ENCODE assay signal across 25 mouse cellular contexts in the genomic region with DNA sequence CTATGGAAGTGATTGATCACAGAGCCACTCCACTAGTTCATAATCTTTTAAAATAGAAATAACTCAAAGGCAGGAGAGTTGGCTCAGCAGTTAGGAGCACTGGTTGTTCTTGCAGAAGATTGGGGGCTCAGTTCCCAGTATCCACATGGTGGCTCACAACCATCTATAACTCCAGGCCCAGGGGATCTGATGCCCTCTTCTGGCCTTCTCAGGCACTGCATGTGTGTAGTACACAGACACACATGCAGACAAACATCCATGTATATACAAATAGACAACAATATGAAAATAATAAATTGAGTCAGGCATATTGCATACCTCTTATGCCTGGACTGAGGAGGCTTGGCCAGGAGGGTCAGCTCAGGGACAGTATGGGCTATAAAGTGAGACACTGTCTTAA. TPM values are rescaled to one million over a fixed set of nuclear protein-coding genes. Genes with fewer than 3 reads are reported as not detected.
DNase-seq lines count a peak whose midpoint lies in the region; ATAC-seq and TF ChIP-seq lines count a peak whose summit lies in the region.
"Had no signal": no experiment of that assay in that cellular context is flagged by ENCODE, and none has a peak within 500 bp of the region (broad histone marks: within the 10 kb centered on the region; RNA-seq: fewer than 3 reads in every experiment).

No protein-coding gene starts in this region.

- H3K9ac ChIP-seq in liver, embryonic 14.5 days (replicated peaks), result no peak overlapping the region
- H3K9ac ChIP-seq: embryonic facial prominence, embryonic 15.5 days; hindbrain, embryonic 14.5 days; intestine, embryonic 15.5 days had no signal

- no peak for DNase-seq in liver, embryonic 14.5 days (ENCODE audit: low read depth in 3 of 3, low spot score in 3 of 3)
- DNase-seq in liver, result no peak
- DNase-seq in thymus, postnatal 4 days, result peak; percentile 18
- no peak for DNase-seq in thymus, adult 2 months
- DNase-seq in ES-CJ7 (ENCODE audit: low read depth, low spot score), result peak; percentile 37
- no peak for DNase-seq in heart, postnatal 25 days (ENCODE audit: low spot score)
- DNase-seq: adrenal gland, adult 8-10 months; adrenal gland, postnatal 36 days; cerebellum, adult 11 months; cerebellum, adult 8-10 months; cerebellum, postnatal 14 days; embryo, embryonic 11 days; gastrocnemius, postnatal 14 days; heart, postnatal 10 days had no signal

- no peaks in the 10 kb centered on the region for H3K27me3 ChIP-seq in liver, embryonic 14.5 days (ENCODE audit: control insufficient read depth, insufficient read depth, low read length)
- H3K27me3 ChIP-seq in thymus, adult 2 months (ENCODE audit: control insufficient read depth, insufficient read depth, low read length), result no peaks in the 10 kb centered on the region

- no peak for TF ChIP-seq POLR2A in thymus, adult 2 months (IDR thresholded peaks at IDR 0.05; ENCODE audit: control insufficient read depth, extremely low read depth, insufficient read depth, low read length, poor library complexity)
- no peak for TF ChIP-seq POLR2A in bone marrow, adult 2 months (IDR thresholded peaks at IDR 0.05; ENCODE audit: borderline replicate concordance, control insufficient read depth, low read depth, low read length)

- no peak overlapping the region for H3K4me3 ChIP-seq in liver, embryonic 14.5 days (ENCODE audit: insufficient read depth in 1 of 2, low read depth in 2 of 2, low read length in 2 of 2)
- no peak overlapping the region for H3K4me3 ChIP-seq in thymus, adult 2 months (ENCODE audit: control insufficient read depth, insufficient read depth, low read length)
- H3K4me3 ChIP-seq in bone marrow, adult 2 months (replicated peaks; ENCODE audit: control insufficient read depth, low read depth, low read length), result no peak overlapping the region
- H3K4me3 ChIP-seq: embryonic facial prominence, embryonic 15.5 days; erythroblast, embryonic 14.5 days; forebrain, embryonic 10.5 days; intestine, embryonic 15.5 days had no signal

- H3K4me2 ChIP-seq in liver, embryonic 14.5 days (ENCODE audit: low read depth), result no peak overlapping the region
- H3K4me2 ChIP-seq: embryonic facial prominence, embryonic 15.5 days; hindbrain, embryonic 14.5 days; intestine, embryonic 15.5 days had no signal

- no peak overlapping the region for H3K27ac ChIP-seq in liver, embryonic 14.5 days
- H3K27ac ChIP-seq in thymus, adult 2 months (ENCODE audit: control insufficient read depth, insufficient read depth, low read length), result no peak overlapping the region
- H3K27ac ChIP-seq in bone marrow, adult 2 months (ENCODE audit: control insufficient read depth, insufficient read depth, low read depth, low read length, poor library complexity), result no peak overlapping the region
- H3K27ac ChIP-seq: embryonic facial prominence, embryonic 15.5 days; forebrain, embryonic 10.5 days; hindbrain, embryonic 14.5 days; intestine, embryonic 15.5 days had no signal

- TF ChIP-seq EP300 in liver, embryonic 14.5 days (IDR thresholded peaks at IDR 0.05; ENCODE audit: low read depth), result no peak

- peak; percentile 43; the same call in 1 of the 2 replicates for TF ChIP-seq CTCF in liver, embryonic 14.5 days (IDR thresholded peaks at IDR 0.05; ENCODE audit: low read depth)
- no peak for TF ChIP-seq CTCF in thymus, adult 2 months (IDR thresholded peaks at IDR 0.05; ENCODE audit: borderline replicate concordance, control insufficient read depth, extremely low read depth, insufficient read depth, low read length, poor library complexity)
- TF ChIP-seq CTCF in bone marrow, adult 2 months (IDR thresholded peaks at IDR 0.05; ENCODE audit: control insufficient read depth, insufficient read depth, low read length), result 0 out of 2 replicates have a peak, but pooled peaks have one; percentile 7

- peaks cover 1 to 2% of the 10 kb centered on the region in 2 experiments for H3K4me1 ChIP-seq in liver, embryonic 14.5 days (replicated peaks; ENCODE audit: control insufficient read depth in 2 of 2, insufficient read depth in 2 of 2, low read length in 1 of 2)
- no peaks in the 10 kb centered on the region for H3K4me1 ChIP-seq in thymus, adult 2 months (replicated peaks; ENCODE audit: control insufficient read depth, insufficient read depth, low read length)
- no peaks in the 10 kb centered on the region; the same call in none of the 2 replicates for H3K4me1 ChIP-seq in bone marrow, adult 2 months (ENCODE audit: control insufficient read depth, insufficient read depth, low read length)
- H3K4me1 ChIP-seq: intestine, embryonic 15.5 days had no signal

- no peaks in the 10 kb centered on the region for H3K36me3 ChIP-seq in liver, embryonic 14.5 days (replicated peaks; ENCODE audit: control insufficient read depth, insufficient read depth, low read depth)
- H3K36me3 ChIP-seq in thymus, adult 2 months (ENCODE audit: control insufficient read depth, insufficient read depth, low read length), result no peaks in the 10 kb centered on the region
- H3K36me3 ChIP-seq: embryonic facial prominence, embryonic 15.5 days; forebrain, embryonic 10.5 days; intestine, embryonic 15.5 days had no signal

- no peak for ATAC-seq in liver, embryonic 14.5 days (ENCODE audit: insufficient read depth)
- no peak for ATAC-seq in megakaryocyte, adult 5-6 weeks (ENCODE audit: poor library complexity, severe bottlenecking)
- ATAC-seq: forebrain, embryonic 14.5 days; intestine, embryonic 15.5 days had no signal

- no peaks in the 10 kb centered on the region for H3K9me3 ChIP-seq in liver, embryonic 14.5 days (ENCODE audit: control insufficient read depth, low read length)
- H3K9me3 ChIP-seq: embryonic facial prominence, embryonic 15.5 days; forebrain, embryonic 10.5 days; intestine, embryonic 15.5 days had no signal

- intact Hi-C loops in heart, postnatal 25 days (cut with DNase I), result no loop called here

RNA-seq across cellular contexts. Expression of gene Cyp4f39, which starts 5.3 kb away (rescaled TPM):
- polyA plus RNA-seq in liver, embryonic 14.5 days (2012; rRNA removed), result 0.20 and 0.29 TPM in 2 replicates
- polyA plus RNA-seq in liver, embryonic 14.5 days (2014; fragmentation: Nextera tagmentation; extraction: Ambion mirVana), result 0.71 and 0.83 TPM in 2 replicates
- polyA plus RNA-seq in thymus, adult 2 months (2012; rRNA removed), result 1.1 and 2.0 TPM in 2 replicates
- polyA plus RNA-seq in bone marrow, adult 2 months (2011; ENCODE audit: insufficient read depth, insufficient read length, low replicate concordance, missing spikeins), result 0.88 and 0.95 TPM in 2 replicates
- total RNA-seq in heart, postnatal 25 days (2021), result under 1 TPM in 1 of 2 experiments, not detected in 1; 0.18 TPM
- total RNA-seq in megakaryocyte, adult 5-6 weeks (2015), result not detected in 2 replicates
- total RNA-seq in megakaryocyte, adult 5-6 weeks (2017), result not detected in 2 replicates
- total RNA-seq: adrenal gland, adult 8-10 months; adrenal gland, postnatal 36 days had no signal

RNA-seq across cellular contexts. Expression of gene Pglyrp2, which starts 23.2 kb away (rescaled TPM):
- 5.7 and 8.3 TPM in 2 replicates for polyA plus RNA-seq in liver, embryonic 14.5 days (2012; rRNA removed)
- polyA plus RNA-seq in liver, embryonic 14.5 days (2014; fragmentation: Nextera tagmentation; extraction: Ambion mirVana), result 3.6 and 4.0 TPM in 2 replicates
- 202 and 206 TPM in 2 replicates for polyA plus RNA-seq in thymus, adult 2 months (2012; rRNA removed)
- polyA plus RNA-seq in bone marrow, adult 2 months (2011; ENCODE audit: insufficient read depth, insufficient read length, low replicate concordance, missing spikeins), result 0.95 and 3.4 TPM in 2 replicates
- total RNA-seq in heart, postnatal 25 days (2021), result under 1 TPM; 0.16 to 0.20 TPM
- 1.7 and 2.0 TPM in 2 replicates for total RNA-seq in megakaryocyte, adult 5-6 weeks (2015)
- total RNA-seq in megakaryocyte, adult 5-6 weeks (2017), result 1.4 and 2.2 TPM in 2 replicates
- total RNA-seq: ES-E14; gastrocnemius, postnatal 14 days had no signal
- polyA plus RNA-seq: embryonic facial prominence, embryonic 11.5 days; forebrain, embryonic 14.5 days; heart, embryonic 14.5 days; hindbrain, embryonic 14.5 days had no signal

RNA-seq across cellular contexts. Expression of gene Rasal3, which starts 43.8 kb away (rescaled TPM):
- 2.0 and 2.1 TPM in 2 replicates for polyA plus RNA-seq in liver, embryonic 14.5 days (2012; rRNA removed)
- 2.2 and 2.3 TPM in 2 replicates for polyA plus RNA-seq in liver, embryonic 14.5 days (2014; fragmentation: Nextera tagmentation; extraction: Ambion mirVana)
- 541 and 555 TPM in 2 replicates for polyA plus RNA-seq in thymus, adult 2 months (2012; rRNA removed)
- polyA plus RNA-seq in bone marrow, adult 2 months (2011; ENCODE audit: insufficient read depth, insufficient read length, low replicate concordance, missing spikeins), result 20.7 and 58.8 TPM in 2 replicates
- total RNA-seq in heart, postnatal 25 days (2021), result 1 to 10 TPM in 1 of 2 experiments, under 1 TPM in 1; 0.91 to 1.3 TPM
- 52.9 and 54.4 TPM in 2 replicates for total RNA-seq in megakaryocyte, adult 5-6 weeks (2015)
- 19.5 and 25.7 TPM in 2 replicates for total RNA-seq in megakaryocyte, adult 5-6 weeks (2017)

RNA-seq across cellular contexts. Expression of gene Wiz, which starts 58.0 kb away (rescaled TPM):
- 9.8 and 10.7 TPM in 2 replicates for polyA plus RNA-seq in liver, embryonic 14.5 days (2012; rRNA removed)
- 5.5 and 7.8 TPM in 2 replicates for polyA plus RNA-seq in liver, embryonic 14.5 days (2014; fragmentation: Nextera tagmentation; extraction: Ambion mirVana)
- 57.1 and 71.0 TPM in 2 replicates for polyA plus RNA-seq in thymus, adult 2 months (2012; rRNA removed)
- 11.8 and 15.5 TPM in 2 replicates for polyA plus RNA-seq in bone marrow, adult 2 months (2011; ENCODE audit: insufficient read depth, insufficient read length, low replicate concordance, missing spikeins)
- 10 to 100 TPM; 18.1 to 20.2 TPM for total RNA-seq in heart, postnatal 25 days (2021)
- total RNA-seq in megakaryocyte, adult 5-6 weeks (2015), result 17.2 and 23.0 TPM in 2 replicates
- total RNA-seq in megakaryocyte, adult 5-6 weeks (2017), result 4.9 and 5.9 TPM in 2 replicates

RNA-seq across cellular contexts. Expression of gene Cyp4f17, which starts 58.7 kb away (rescaled TPM):
- polyA plus RNA-seq in liver, embryonic 14.5 days (2012; rRNA removed), result 0.34 and 0.48 TPM in 2 replicates
- polyA plus RNA-seq in liver, embryonic 14.5 days (2014; fragmentation: Nextera tagmentation; extraction: Ambion mirVana), result 0.34 and 0.36 TPM in 2 replicates
- polyA plus RNA-seq in thymus, adult 2 months (2012; rRNA removed), result 4.8 and 4.9 TPM in 2 replicates
- polyA plus RNA-seq in bone marrow, adult 2 months (2011; ENCODE audit: insufficient read depth, insufficient read length, low replicate concordance, missing spikeins), result 2.1 and 3.3 TPM in 2 replicates
- 1 to 10 TPM; 5.4 to 7.4 TPM for total RNA-seq in heart, postnatal 25 days (2021)
- total RNA-seq in megakaryocyte, adult 5-6 weeks (2015), result 0.36 and 0.38 TPM in 2 replicates
- total RNA-seq in megakaryocyte, adult 5-6 weeks (2017), result 0.66 and 0.98 TPM in 2 replicates
- polyA plus RNA-seq: erythroblast, embryonic 14.5 days had no signal

Comparison
In these comparisons a context has a peak if more than half of its experiments do, and no peak if none do; other contexts are left out.
1. DNase-seq: peak in thymus, postnatal 4 days (single experiment) and ES-CJ7 (single experiment); none in liver, embryonic 14.5 days (0 of 3), liver (single experiment), thymus, adult 2 months (single experiment) and heart, postnatal 25 days (single experiment).
2. RNA of gene Pglyrp2, which starts 23.2 kb away (polyA plus RNA-seq): 202 to 206 TPM in thymus, adult 2 months; 3.6 to 8.3 TPM in liver, embryonic 14.5 days and 0.95 to 3.4 TPM in bone marrow, adult 2 months; every median in the first group is over 10 times any median in the second.